ENCODE assay signal across 9 mouse cellular contexts in the genomic region with DNA sequence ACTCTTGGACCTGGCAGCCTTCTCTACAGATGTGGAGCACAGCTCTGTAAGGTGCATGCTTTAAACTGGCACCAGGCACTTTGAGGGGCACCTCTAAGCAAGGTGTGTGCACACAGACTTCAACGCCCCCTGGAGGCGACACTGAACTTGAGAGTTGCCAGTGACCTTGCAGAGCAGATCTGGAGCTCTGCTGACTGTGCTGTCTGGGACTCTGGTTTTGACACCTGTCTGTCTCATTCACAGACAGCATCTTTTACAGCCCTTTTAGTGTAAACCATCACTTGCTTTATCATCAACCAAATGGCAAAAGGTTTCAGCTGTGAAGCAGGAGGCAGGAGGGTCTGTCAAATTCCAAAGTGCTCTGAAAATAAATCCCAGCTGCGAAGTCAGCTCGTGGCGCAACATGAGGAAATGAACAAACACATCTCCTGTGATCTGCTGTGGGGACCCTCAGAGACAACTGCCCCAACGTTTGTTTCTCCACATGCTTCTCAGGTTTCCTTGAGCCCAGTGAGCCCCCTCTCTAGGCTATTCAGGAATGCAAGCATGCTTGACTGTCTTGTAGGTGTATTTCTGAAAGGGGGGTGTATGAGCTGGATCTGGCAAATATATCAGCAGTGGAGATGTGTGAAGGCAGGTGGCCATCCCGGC.
A peak's percentile ranks its signal among the peaks of the same experiment; 100 is the strongest.
DNase-seq lines count a peak whose midpoint lies in the region; ATAC-seq and TF ChIP-seq lines count a peak whose summit lies in the region.
"Had no signal": no experiment of that assay in that cellular context is flagged by ENCODE, and none has a peak within 500 bp of the region (broad histone marks: within the 10 kb centered on the region; RNA-seq: fewer than 3 reads in every experiment).

No protein-coding gene starts in this region.

- TF ChIP-seq POLR2A in lung, adult 2 months (IDR thresholded peaks at IDR 0.05; ENCODE audit: borderline replicate concordance, extremely low read depth, low read depth, low read length), result no peak
- TF ChIP-seq POLR2A in thymus, adult 2 months (IDR thresholded peaks at IDR 0.05; ENCODE audit: control insufficient read depth, extremely low read depth, insufficient read depth, low read length, poor library complexity), result no peak

- no peak overlapping the region for H3K4me2 ChIP-seq in intestine, embryonic 16.5 days (ENCODE audit: low read depth, low read length)
- H3K4me2 ChIP-seq: heart, embryonic 11.5 days had no signal

- no peak overlapping the region for H3K4me3 ChIP-seq in lung, adult 2 months (replicated peaks; ENCODE audit: extremely low read depth, low read depth, low read length)
- no peak overlapping the region for H3K4me3 ChIP-seq in thymus, adult 2 months (ENCODE audit: control insufficient read depth, insufficient read depth, low read length)
- H3K4me3 ChIP-seq in intestine, embryonic 16.5 days (ENCODE audit: low read length), result no peak overlapping the region

- TF ChIP-seq CTCF in lung, adult 2 months (IDR thresholded peaks at IDR 0.05; ENCODE audit: insufficient read depth, low read length), result peak; percentile 36
- TF ChIP-seq CTCF in thymus, adult 2 months (IDR thresholded peaks at IDR 0.05; ENCODE audit: borderline replicate concordance, control insufficient read depth, extremely low read depth, insufficient read depth, low read length, poor library complexity), result 0 out of 2 replicates have a peak, but pooled peaks have one; percentile 21

- no peaks in the 10 kb centered on the region for H3K27me3 ChIP-seq in thymus, adult 2 months (ENCODE audit: control insufficient read depth, insufficient read depth, low read length)
- H3K27me3 ChIP-seq in intestine, embryonic 16.5 days (replicated peaks; ENCODE audit: control insufficient read depth, insufficient read depth, low read length), result no peaks in the 10 kb centered on the region

- ATAC-seq in granulocyte monocyte progenitor cell, adult 5-6 weeks (replicated peaks; ENCODE audit: poor library complexity, severe bottlenecking), result peak; percentile 37
- no peak for ATAC-seq in intestine, embryonic 16.5 days

- H3K9ac ChIP-seq in intestine, embryonic 16.5 days (ENCODE audit: low read depth, low read length), result no peak overlapping the region

- 41% methylated on average over 7 of the region's 7 CpGs for WGBS in lung, adult 2 months
- 61% methylated on average over 7 of the region's 7 CpGs for WGBS in thymus, adult 2 months
- WGBS in intestine, embryonic 16.5 days, result 60% methylated on average over 7 of the region's 7 CpGs

- no peaks in the 10 kb centered on the region for H3K4me1 ChIP-seq in lung, adult 2 months (ENCODE audit: control insufficient read depth, insufficient read depth, low read length)
- no peaks in the 10 kb centered on the region for H3K4me1 ChIP-seq in thymus, adult 2 months (replicated peaks; ENCODE audit: control insufficient read depth, insufficient read depth, low read length)
- H3K4me1 ChIP-seq in intestine, embryonic 16.5 days (ENCODE audit: control insufficient read depth, insufficient read depth, low read length), result no peaks in the 10 kb centered on the region

- peak; percentile 15 to 37 for DNase-seq in adrenal gland, postnatal 36 days
- no peak for DNase-seq in adrenal gland, adult 8-10 months
- DNase-seq in lung, adult 2 months, result no peak
- no peak for DNase-seq in lung, postnatal 25 days (ENCODE audit: low spot score)
- DNase-seq in thymus, adult 2 months, result peak; percentile 46
- DNase-seq in cerebellum, adult 18-20 months, result no peak

- H3K36me3 ChIP-seq in thymus, adult 2 months (ENCODE audit: control insufficient read depth, insufficient read depth, low read length), result no peaks in the 10 kb centered on the region
- H3K36me3 ChIP-seq in intestine, embryonic 16.5 days (ENCODE audit: control insufficient read depth, insufficient read depth, low read length), result no peaks in the 10 kb centered on the region

- H3K27ac ChIP-seq in thymus, adult 2 months (ENCODE audit: control insufficient read depth, insufficient read depth, low read length), result no peak overlapping the region
- no peak overlapping the region for H3K27ac ChIP-seq in intestine, embryonic 16.5 days (ENCODE audit: low read length)

- no peaks in the 10 kb centered on the region for H3K9me3 ChIP-seq in intestine, embryonic 16.5 days (ENCODE audit: control insufficient read depth, low read length)

Comparison
In these comparisons a context has a peak if more than half of its experiments do, and no peak if none do; other contexts are left out.
1. DNase-seq: peak in adrenal gland, postnatal 36 days (2 of 2) and thymus, adult 2 months (single experiment); none in adrenal gland, adult 8-10 months (single experiment), lung, adult 2 months (single experiment), lung, postnatal 25 days (single experiment) and cerebellum, adult 18-20 months (0 of 2).